Mouse (Mus musculus) mature B cell (primary cell): ENCODE results near the gene Npm1.

Source experiments
- in situ Hi-C: fragments of 300-500 bp; cut with MboI; formaldehyde crosslinking; loops from 2 replicates; pipeline ENCODE4 v1.14.3; 2019

The Npm1 gene

DNA sequence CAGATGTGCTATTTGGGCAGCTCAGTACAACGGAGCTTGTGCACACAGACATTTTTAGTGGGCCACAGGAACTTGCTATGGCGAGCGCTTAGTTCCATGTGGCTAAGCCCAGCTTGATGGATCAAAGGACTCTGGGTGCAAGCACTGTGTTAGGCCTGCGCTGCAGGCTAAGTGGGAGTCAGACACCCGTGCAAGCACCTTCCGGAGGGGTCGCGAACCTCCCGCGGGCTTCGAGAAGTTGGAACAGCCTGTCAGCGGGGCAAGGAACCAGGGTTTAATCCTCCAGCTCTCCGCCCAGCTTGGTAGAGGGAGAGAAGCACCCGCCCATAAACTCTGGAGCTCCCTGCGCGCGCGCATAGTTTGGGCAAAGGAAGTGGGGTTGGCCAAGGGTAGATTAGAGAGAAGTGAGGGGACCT is 17.7 kb upstream of the Npm1 start:
- in situ Hi-C loops, result no loop called here

DNA sequence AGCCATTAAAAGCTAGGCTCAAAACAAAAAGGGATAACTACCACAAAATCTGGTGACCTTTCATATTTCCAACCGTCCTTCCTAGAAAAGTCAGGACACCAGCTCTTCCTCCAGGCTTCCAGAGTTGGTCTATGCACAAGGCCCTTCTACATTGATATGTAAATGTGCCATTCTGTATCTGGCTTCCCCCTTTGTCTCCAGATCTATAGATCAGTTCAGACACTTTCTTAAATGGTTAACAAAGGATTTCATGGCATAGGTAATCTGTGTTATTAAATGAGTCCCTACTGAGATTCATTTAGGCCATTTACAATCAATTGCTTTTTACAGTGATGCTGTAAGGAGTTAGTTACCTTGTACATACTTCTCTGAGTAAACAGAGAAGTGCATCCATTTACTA is 16.8 kb upstream of the Npm1 start:
- in situ Hi-C loops, result no loop called here

- in situ Hi-C loops, result no loop called here
These were observed 13.7 kb upstream of the Npm1 start for GRCm38 (mm10) chr11:33176525-33177245.

DNA sequence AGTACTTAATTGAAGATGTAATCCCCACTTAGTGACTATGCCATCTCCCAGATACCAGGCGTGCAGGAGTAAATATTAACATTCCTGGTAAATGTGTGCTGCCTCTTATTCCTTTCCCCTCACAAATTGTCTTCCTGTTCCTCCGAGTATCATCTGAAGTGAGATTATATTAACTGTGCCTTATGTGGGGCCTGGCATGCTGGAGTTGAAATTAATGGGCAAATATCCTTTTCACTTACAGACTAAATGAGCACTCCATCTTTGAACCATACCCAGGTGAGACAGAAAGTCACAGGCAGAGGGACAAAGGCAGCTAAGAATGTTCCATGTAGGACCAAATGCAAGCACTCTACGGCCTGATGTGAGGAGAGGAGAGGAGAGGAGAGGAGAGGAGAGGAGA is 12.8 kb upstream of the Npm1 start:
- in situ Hi-C loops, result no loop called here

- in situ Hi-C loops, result no loop called here
These were observed 7.5 kb upstream of the Npm1 start for GRCm38 (mm10) chr11:33170489-33170888.

- in situ Hi-C loops, result no loop called here
These were observed 602 bp downstream of the Npm1 start for GRCm38 (mm10) chr11:33162211-33162997.

- in situ Hi-C loops, result no loop called here
These were observed 3.3 kb downstream of the Npm1 start for GRCm38 (mm10) chr11:33159741-33160140.

GRCm38 (mm10) chr11:33157453-33158196 is 5.4 kb downstream of the Npm1 start:
- in situ Hi-C loops, result no loop called here

DNA sequence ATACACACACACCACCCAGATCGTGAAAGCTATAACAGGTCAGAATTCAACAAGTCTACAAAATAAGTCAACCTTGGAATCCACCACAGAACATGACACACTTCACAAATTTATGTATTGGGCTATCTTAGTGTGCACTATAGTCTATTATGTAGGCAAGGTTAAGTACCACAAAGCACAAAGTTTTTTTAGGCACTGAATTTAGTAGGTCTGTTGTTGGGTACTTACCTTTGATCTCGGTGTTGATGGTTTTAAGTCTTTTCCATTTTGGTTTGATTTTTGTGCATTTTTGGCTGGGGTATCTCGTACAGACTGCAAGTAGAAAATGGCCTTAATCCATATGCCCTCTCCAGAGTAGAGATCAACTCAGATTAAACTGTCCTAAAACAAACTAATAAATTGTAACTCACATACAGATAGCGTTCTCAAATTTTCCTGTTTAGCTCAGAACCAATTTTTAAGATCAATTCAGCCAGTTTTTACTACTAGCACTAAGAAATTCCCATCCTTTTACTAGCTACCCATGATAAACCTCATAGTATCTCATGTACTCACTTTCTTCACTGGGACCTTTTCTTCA is 6.5 kb downstream of the Npm1 start:
- in situ Hi-C loops, result no loop called here

- in situ Hi-C loops, result no loop called here
These were observed 8.5 kb downstream of the Npm1 start for GRCm38 (mm10) chr11:33154459-33154858.

GRCm38 (mm10) chr11:33152997-33153396 is 10.0 kb downstream of the Npm1 start:
- in situ Hi-C loops, result no loop called here

DNA sequence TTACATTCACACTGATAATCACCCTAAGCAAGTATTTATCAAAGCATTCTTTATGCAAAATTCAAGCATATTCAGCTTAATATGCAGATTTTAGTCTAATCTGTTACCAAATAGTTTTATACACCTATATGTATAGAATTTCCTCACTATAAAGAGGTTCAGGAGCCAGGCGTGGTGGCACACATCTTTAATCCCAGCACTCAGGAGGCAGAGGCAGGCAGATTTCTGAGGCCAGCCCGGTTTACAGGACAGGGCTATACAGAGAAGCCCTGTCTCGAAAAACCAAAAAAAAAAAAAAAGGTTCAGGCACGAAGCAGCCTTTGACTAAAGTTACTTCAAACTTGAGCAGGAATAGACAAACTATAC is 11.2 kb downstream of the Npm1 start:
- in situ Hi-C loops, result no loop called here

DNA sequence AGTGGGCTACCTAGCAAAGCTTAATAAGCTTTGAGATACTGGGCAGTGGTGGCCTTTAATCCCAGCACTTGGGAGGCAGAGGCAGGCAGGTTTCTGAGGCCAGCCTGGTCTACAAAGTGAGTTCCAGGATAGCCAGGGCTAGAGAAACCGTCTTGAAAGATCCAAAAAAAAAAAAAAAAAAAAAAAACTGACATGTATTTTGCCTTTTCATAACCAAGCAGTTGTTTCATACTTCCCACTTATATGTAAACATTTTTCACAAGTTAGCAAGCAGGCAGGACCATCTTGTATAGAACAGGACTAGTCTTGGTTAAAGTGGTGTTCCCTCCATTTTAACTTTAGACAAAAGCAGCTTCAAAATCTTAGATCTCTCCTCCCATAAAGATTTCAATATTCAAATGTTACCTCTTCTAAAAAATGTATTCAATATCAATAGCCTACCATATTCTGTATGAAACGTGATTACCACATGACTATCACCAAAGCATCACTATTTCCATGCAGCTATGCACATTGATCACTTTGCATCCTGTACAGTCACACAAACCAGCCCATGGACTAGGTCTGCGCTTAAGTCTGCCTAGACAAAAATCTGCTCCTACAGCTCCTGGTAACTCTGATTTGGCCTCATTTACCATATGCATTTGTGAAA is 11.8 kb downstream of the Npm1 start:
- in situ Hi-C loops, result no loop called here

DNA sequence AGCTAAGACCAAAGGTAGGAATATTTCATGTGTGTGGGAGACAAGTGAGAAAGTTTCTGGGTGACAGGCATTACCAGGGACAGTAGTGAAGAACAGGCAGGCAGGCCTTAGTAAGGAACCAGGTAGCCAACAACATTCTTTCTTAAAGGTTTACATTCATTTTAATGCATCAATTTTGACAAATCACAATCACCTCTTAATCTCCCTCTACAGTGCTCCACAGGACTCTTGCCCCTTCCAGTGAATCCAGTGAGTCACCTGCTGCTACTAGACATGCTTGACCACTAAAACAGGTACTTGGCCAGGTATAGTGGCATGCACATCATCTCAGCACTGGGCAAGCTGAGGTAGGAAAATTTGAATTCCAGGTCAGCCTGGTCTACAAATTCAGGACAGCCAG is 12.6 kb downstream of the Npm1 start:
- in situ Hi-C loops, result no loop called here

DNA sequence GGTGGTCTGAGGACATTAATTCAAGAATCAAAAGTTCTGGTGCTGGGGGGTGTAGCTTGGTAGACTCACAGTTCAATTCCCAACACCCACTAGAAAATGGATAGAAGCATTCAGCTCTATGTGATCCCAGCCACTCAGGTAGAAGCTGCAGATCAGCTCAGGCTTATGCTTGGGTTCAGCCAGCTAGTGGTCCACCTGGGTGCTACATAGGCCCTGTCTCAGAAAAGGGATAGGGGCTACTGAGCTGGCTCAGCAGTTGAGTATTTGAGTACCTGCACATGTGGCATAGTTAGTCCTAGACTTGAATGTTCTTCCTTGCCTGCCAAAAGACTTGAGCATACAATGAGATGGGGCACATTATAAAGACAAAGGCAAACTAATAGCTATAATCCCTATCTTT is 13.6 kb downstream of the Npm1 start:
- in situ Hi-C loops, result loop anchor here (25.0 kb wide), 2 partner anchors 437 to 712 kb away; no protein-coding TSS in a partner anchor

GRCm38 (mm10) chr11:33149088-33149436 is 13.9 kb downstream of the Npm1 start:
- in situ Hi-C loops, result loop anchor here (25.0 kb wide), 2 partner anchors 437 to 712 kb away; no protein-coding TSS in a partner anchor

- in situ Hi-C loops, result loop anchor here (25.0 kb wide), 2 partner anchors 436 to 711 kb away; no protein-coding TSS in a partner anchor
These were observed 14.5 kb downstream of the Npm1 start for GRCm38 (mm10) chr11:33148338-33149087.

DNA sequence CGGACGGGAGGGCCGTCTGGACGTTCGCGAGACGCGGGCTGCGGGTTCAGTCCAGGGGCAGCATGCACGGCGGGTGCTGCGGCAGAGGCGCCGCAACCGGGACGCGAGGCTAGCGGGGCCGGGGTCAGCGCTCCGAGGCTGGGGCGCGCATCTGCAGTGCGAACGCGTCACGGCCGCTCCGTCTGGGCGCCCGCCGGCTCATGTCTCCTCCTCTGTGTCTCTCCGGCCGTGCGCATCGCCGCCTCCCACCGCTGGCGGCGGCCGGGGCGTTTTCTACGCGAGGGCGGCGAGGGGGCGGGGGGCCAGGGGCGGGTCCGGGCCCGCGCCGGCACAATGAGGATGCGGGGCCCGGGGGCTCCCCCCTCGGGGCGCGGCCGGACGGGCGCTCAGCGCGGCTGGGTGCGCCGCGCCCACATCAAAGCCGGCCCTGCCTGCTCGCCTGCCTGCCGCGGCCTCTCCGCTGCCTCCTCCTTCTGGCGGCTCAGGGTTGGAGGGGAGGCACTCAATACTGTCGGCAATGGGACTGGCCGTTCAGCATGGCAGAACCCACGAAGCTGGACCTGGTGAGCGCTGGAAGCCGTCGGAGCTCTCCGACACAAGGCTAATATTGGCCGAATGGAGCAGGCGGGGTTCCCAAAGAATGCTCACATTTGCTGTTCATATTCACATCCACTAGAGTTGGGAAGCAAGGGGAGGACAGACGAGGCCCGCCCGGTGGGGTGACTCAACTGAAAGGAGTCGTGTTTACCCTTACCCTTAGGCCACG is 15.3 kb downstream of the Npm1 start:
- in situ Hi-C loops, result loop anchor here (25.0 kb wide), 2 partner anchors 435 to 710 kb away; no protein-coding TSS in a partner anchor

- in situ Hi-C loops, result loop anchor here (25.0 kb wide), 2 partner anchors 435 to 710 kb away; no protein-coding TSS in a partner anchor
These were observed 15.8 kb downstream of the Npm1 start, which contains the start of gene Fgf18 for GRCm38 (mm10) chr11:33147171-33147571. Gene Fgf18 (minus strand): TSS chr11:33147400.

GRCm38 (mm10) chr11:33146651-33147131 is 16.3 kb downstream of the Npm1 start:
- in situ Hi-C loops, result loop anchor here (25.0 kb wide), 2 partner anchors 434 to 709 kb away; no protein-coding TSS in a partner anchor
